Mouse (Mus musculus) MEL (cell line): ENCODE measurements at regions not wholly inside any gene's neighbourhood (a gene's known extent, or its start where the extent isn't known, plus 50 kb on each side); places are given as distances from the start of the nearest gene placed in this dataset.
A peak's percentile ranks its signal among the peaks of the same experiment; 100 is the strongest.

ENCODE experiments used
- DNase-seq: peaks from one replicate; pipeline ENCODE4 v3.0.0; 2011; ENCODE audit warnings: low read depth, low spot score
- H3K27ac ChIP-seq: 2 replicates; pipeline ENCODE4 v1.5.1; 2012; ENCODE audit warnings: low read depth, mild to moderate bottlenecking, control low read depth, low read length, moderate library complexity; ENCODE audit not compliant: control insufficient read depth
- H3K27me3 ChIP-seq, 2 experiments: fragments of 150-350 bp in 1 of 2; sonication (generic) in 1 of 2; 2 replicates each; pipeline ENCODE4 v1.6.1; 2012; ENCODE audit warnings: low read length in 2 of 2, mild to moderate bottlenecking in 2 of 2, improper control_type of control experiment in 1 of 2, moderate library complexity in 1 of 2; ENCODE audit not compliant: insufficient read depth in 2 of 2, control insufficient read depth in 1 of 2
- H3K36me3 ChIP-seq, 2 experiments: 2 replicates each; pipeline ENCODE4 v1.6.1; 2012 to 2014; ENCODE audit warnings: low read length in 2 of 2, improper control_type of control experiment in 1 of 2, inconsistent platforms in 1 of 2, mild to moderate bottlenecking in 1 of 2; ENCODE audit not compliant: insufficient read depth in 2 of 2, control insufficient read depth in 1 of 2
- H3K4me1 ChIP-seq, 2 experiments: fragments of 150-350 bp in 1 of 2; sonication (generic) in 1 of 2; 2 replicates each; pipeline ENCODE4 v1.6.1; 2012; ENCODE audit warnings: low read length in 2 of 2, improper control_type of control experiment in 1 of 2, mild to moderate bottlenecking in 1 of 2; ENCODE audit not compliant: insufficient read depth in 2 of 2, control insufficient read depth in 1 of 2
- H3K4me3 ChIP-seq, 2 experiments: fragments of 150-350 bp in 1 of 2; sonication (generic) in 1 of 2; 2 replicates each; pipeline ENCODE4 v1.5.1; 2012; ENCODE audit warnings: low read depth in 2 of 2, low read length in 2 of 2, mild to moderate bottlenecking in 2 of 2, moderate library complexity in 2 of 2, control low read depth in 1 of 2, improper control_type of control experiment in 1 of 2; ENCODE audit not compliant: control insufficient read depth in 1 of 2, insufficient read depth in 1 of 2
- H3K79me2 ChIP-seq: 2 replicates; pipeline ENCODE4 v1.6.1; 2012; ENCODE audit warnings: mild to moderate bottlenecking, low read length, moderate library complexity; ENCODE audit not compliant: control insufficient read depth, poor library complexity, insufficient read depth
- H3K9ac ChIP-seq: 2 replicates; pipeline ENCODE4 v1.6.1; 2012; ENCODE audit warnings: low read depth, mild to moderate bottlenecking, control low read depth, low read length, moderate library complexity; ENCODE audit not compliant: control insufficient read depth, poor library complexity, severe bottlenecking
- H3K9me3 ChIP-seq: fragments of 150-350 bp; sonication (generic); replicated peaks from 2 replicates; pipeline ENCODE4 v1.6.1; 2012; ENCODE audit warnings: mild to moderate bottlenecking, low read length, improper control_type of control experiment, moderate library complexity; ENCODE audit not compliant: insufficient read depth
- BHLHE40 ChIP-seq: IDR thresholded peaks from 2 replicates; pipeline ENCODE4 v1.6.1; 2012; ENCODE audit warnings: low read depth, mild to moderate bottlenecking, inconsistent platforms, low read length, improper control_type of control experiment, borderline replicate concordance
- CHD1 ChIP-seq: IDR thresholded peaks from 2 replicates; pipeline ENCODE4 v1.6.1; 2012; ENCODE audit warnings: low read depth, mild to moderate bottlenecking, inconsistent platforms, low read length, improper control_type of control experiment
- CHD2 ChIP-seq: IDR thresholded peaks from 2 replicates; pipeline ENCODE4 v1.6.1; 2011; ENCODE audit warnings: low read length, improper control_type of control experiment
- CTCF ChIP-seq, 3 experiments: IDR thresholded peaks in 2 of 3; conservative IDR thresholded peaks in 1 of 3; 2 replicates each; pipeline ENCODE4 v1.5.1; 2011 to 2012; ENCODE audit warnings: low read length in 3 of 3, low read depth in 2 of 3, mild to moderate bottlenecking in 2 of 3, improper control_type of control experiment in 1 of 3, inconsistent platforms in 1 of 3, mixed read lengths in 1 of 3, moderate library complexity in 1 of 3; ENCODE audit not compliant: control insufficient read depth in 1 of 3, insufficient read depth in 1 of 3, poor library complexity in 1 of 3, severe bottlenecking in 1 of 3
- E2F4 ChIP-seq: IDR thresholded peaks from 2 replicates; pipeline ENCODE4 v1.6.1; 2011; ENCODE audit warnings: low read depth, low read length, improper control_type of control experiment, borderline replicate concordance
- ELF1 ChIP-seq: IDR thresholded peaks from 2 replicates; pipeline ENCODE4 v1.6.1; 2014; ENCODE audit warnings: low read depth, mild to moderate bottlenecking, inconsistent platforms, low read length, improper control_type of control experiment, moderate library complexity
- EP300 ChIP-seq, 2 experiments: IDR thresholded peaks; 2 replicates each; pipeline ENCODE4 v1.6.1; 2011; ENCODE audit warnings: improper control_type of control experiment in 2 of 2, low read length in 2 of 2, low read depth in 1 of 2, mild to moderate bottlenecking in 1 of 2
- ETS1 ChIP-seq: IDR thresholded peaks from 2 replicates; pipeline ENCODE4 v1.6.1; 2012; ENCODE audit warnings: low read depth, mild to moderate bottlenecking, inconsistent platforms, low read length, improper control_type of control experiment, moderate library complexity
- GABPA ChIP-seq: IDR thresholded peaks from 2 replicates; pipeline ENCODE4 v1.6.1; 2012; ENCODE audit warnings: low read depth, mild to moderate bottlenecking, inconsistent platforms, low read length, improper control_type of control experiment, moderate library complexity
- GATA1 ChIP-seq: IDR thresholded peaks from 2 replicates; pipeline ENCODE4 v1.6.1; 2011; ENCODE audit warnings: low read depth, low read length, improper control_type of control experiment
- HCFC1 ChIP-seq: IDR thresholded peaks from 2 replicates; pipeline ENCODE4 v1.6.1; 2012; ENCODE audit warnings: low read depth, mild to moderate bottlenecking, inconsistent platforms, low read length, improper control_type of control experiment, moderate library complexity
- JUND ChIP-seq: IDR thresholded peaks from 2 replicates; pipeline ENCODE4 v1.6.1; 2011; ENCODE audit warnings: low read depth, mild to moderate bottlenecking, improper control_type of control experiment, low read length
- KAT2A ChIP-seq: conservative IDR thresholded peaks from 2 replicates; pipeline ENCODE4 v1.6.1; 2012; ENCODE audit warnings: low read depth, low read length, improper control_type of control experiment, inconsistent platforms
- MAFK ChIP-seq: IDR thresholded peaks from 2 replicates; pipeline ENCODE4 v1.6.1; 2011; ENCODE audit warnings: low read depth, mild to moderate bottlenecking, low read length, improper control_type of control experiment, borderline replicate concordance
- MAX ChIP-seq: IDR thresholded peaks from 2 replicates; pipeline ENCODE4 v1.6.1; 2011; ENCODE audit warnings: low read length, improper control_type of control experiment
- MAZ ChIP-seq: IDR thresholded peaks from 2 replicates; pipeline ENCODE4 v1.6.1; 2012; ENCODE audit warnings: low read depth, mild to moderate bottlenecking, inconsistent platforms, low read length, improper control_type of control experiment
- MEF2A ChIP-seq: IDR thresholded peaks from 2 replicates; pipeline ENCODE4 v1.6.1; 2014; ENCODE audit warnings: low read depth, mild to moderate bottlenecking, inconsistent platforms, low read length, improper control_type of control experiment; ENCODE audit not compliant: poor library complexity, insufficient replicate concordance, severe bottlenecking; ENCODE audit errors: extremely low read depth
- MYB ChIP-seq: IDR thresholded peaks from 2 replicates; pipeline ENCODE4 v1.6.1; 2011; ENCODE audit warnings: mild to moderate bottlenecking, low read depth, low read length, improper control_type of control experiment
- MYC ChIP-seq: IDR thresholded peaks from 2 replicates; pipeline ENCODE4 v1.6.1; 2011; ENCODE audit warnings: low read depth, mild to moderate bottlenecking, low read length, improper control_type of control experiment, moderate library complexity
- NELFE ChIP-seq: IDR thresholded peaks from 2 replicates; pipeline ENCODE4 v1.6.1; 2011; ENCODE audit warnings: low read depth, low read length, improper control_type of control experiment
- NRF1 ChIP-seq: IDR thresholded peaks from 2 replicates; pipeline ENCODE4 v1.6.1; 2014; ENCODE audit warnings: low read depth, mild to moderate bottlenecking, inconsistent platforms, low read length, improper control_type of control experiment, moderate library complexity; ENCODE audit not compliant: poor library complexity, insufficient read depth, severe bottlenecking
- POLR2A ChIP-seq, 2 experiments: IDR thresholded peaks; 2 replicates each; pipeline ENCODE4 v1.6.1; 2011 to 2012; ENCODE audit warnings: low read length in 2 of 2, mild to moderate bottlenecking in 2 of 2, control low read depth in 1 of 2, improper control_type of control experiment in 1 of 2, low read depth in 1 of 2, moderate library complexity in 1 of 2; ENCODE audit not compliant: control insufficient read depth in 1 of 2, insufficient read depth in 1 of 2, poor library complexity in 1 of 2
- POLR2AphosphoS2 ChIP-seq: IDR thresholded peaks from 2 replicates; pipeline ENCODE4 v1.6.1; 2011; ENCODE audit warnings: low read length, improper control_type of control experiment
- POLR2AphosphoS5 ChIP-seq: IDR thresholded peaks from 2 replicates; pipeline ENCODE4 v1.6.1; 2012; ENCODE audit warnings: low read depth, borderline replicate concordance, mild to moderate bottlenecking, inconsistent platforms, low read length, moderate library complexity, mixed read lengths
- RAD21 ChIP-seq: IDR thresholded peaks from 2 replicates; pipeline ENCODE4 v1.6.1; 2011; ENCODE audit warnings: mild to moderate bottlenecking, low read depth, low read length, improper control_type of control experiment
- RCOR1 ChIP-seq: IDR thresholded peaks from 2 replicates; pipeline ENCODE4 v1.6.1; 2012; ENCODE audit warnings: low read depth, mild to moderate bottlenecking, inconsistent platforms, low read length, improper control_type of control experiment
- SIN3A ChIP-seq: IDR thresholded peaks from 2 replicates; pipeline ENCODE4 v1.6.1; 2012; ENCODE audit warnings: low read length, improper control_type of control experiment, inconsistent platforms
- SMC3 ChIP-seq: IDR thresholded peaks from 2 replicates; pipeline ENCODE4 v1.6.1; 2011; ENCODE audit warnings: low read depth, low read length, improper control_type of control experiment
- TAL1 ChIP-seq: IDR thresholded peaks from 2 replicates; pipeline ENCODE4 v1.6.1; 2012; ENCODE audit warnings: mild to moderate bottlenecking, inconsistent platforms, low read length, moderate library complexity, mixed read lengths
- TBP ChIP-seq: IDR thresholded peaks from 2 replicates; pipeline ENCODE4 v1.8.0; 2011; ENCODE audit warnings: low read depth, low read length, improper control_type of control experiment
- TCF12 ChIP-seq: IDR thresholded peaks from 2 replicates; pipeline ENCODE4 v1.6.1; 2014; ENCODE audit warnings: low read depth, mild to moderate bottlenecking, inconsistent platforms, low read length, improper control_type of control experiment, moderate library complexity
- UBTF ChIP-seq: IDR thresholded peaks from 2 replicates; pipeline ENCODE4 v1.6.1; 2012; ENCODE audit warnings: low read depth, mild to moderate bottlenecking, inconsistent platforms, low read length, improper control_type of control experiment, moderate library complexity, borderline replicate concordance; ENCODE audit not compliant: insufficient read depth
- USF1 ChIP-seq: IDR thresholded peaks from 2 replicates; pipeline ENCODE4 v1.6.1; 2014; ENCODE audit warnings: low read depth, mild to moderate bottlenecking, inconsistent platforms, low read length, improper control_type of control experiment, moderate library complexity
- USF2 ChIP-seq, 2 experiments: IDR thresholded peaks; 2 replicates each; pipeline ENCODE4 v1.6.1; 2011 to 2012; ENCODE audit warnings: improper control_type of control experiment in 2 of 2, low read length in 2 of 2, borderline replicate concordance in 1 of 2, inconsistent platforms in 1 of 2, low read depth in 1 of 2, mild to moderate bottlenecking in 1 of 2; ENCODE audit not compliant: insufficient read depth in 1 of 2
- ZC3H11A ChIP-seq: IDR thresholded peaks from 2 replicates; pipeline ENCODE4 v1.6.1; 2012; ENCODE audit warnings: low read depth, mild to moderate bottlenecking, inconsistent platforms, low read length, improper control_type of control experiment
- ZKSCAN1 ChIP-seq: IDR thresholded peaks from 2 replicates; pipeline ENCODE4 v1.6.1; 2012; ENCODE audit warnings: low read depth, mild to moderate bottlenecking, inconsistent platforms, low read length, improper control_type of control experiment, moderate library complexity
- ZMIZ1 ChIP-seq: IDR thresholded peaks from 2 replicates; pipeline ENCODE4 v1.6.1; 2012; ENCODE audit warnings: low read depth, mild to moderate bottlenecking, inconsistent platforms, low read length, improper control_type of control experiment, moderate library complexity
- ZNF384 ChIP-seq: IDR thresholded peaks from 2 replicates; pipeline ENCODE4 v1.6.1; 2012; ENCODE audit warnings: low read depth, mild to moderate bottlenecking, inconsistent platforms, low read length, improper control_type of control experiment

- H3K27ac ChIP-seq: peak overlapping the region; percentile 69
- H3K9ac ChIP-seq: peak overlapping the region; percentile 65
- H3K4me1 ChIP-seq: peaks cover 3 to 19% of the 10 kb centered on the region in 2 experiments
- H3K79me2 ChIP-seq: no peaks in the 10 kb centered on the region; the same call in 1 of the 2 replicates
- H3K36me3 ChIP-seq: peaks cover 0 to 16% of the 10 kb centered on the region in 2 experiments; a peak in 2 of 4 replicates
- H3K27me3 ChIP-seq: no peaks in the 10 kb centered on the region
- H3K4me3 ChIP-seq: peak overlapping the region; percentile 51 to 58
- no peaks in the 10 kb centered on the region for H3K9me3 ChIP-seq
- DNase-seq: peak; percentile 90
- no peak for TF ChIP-seq CTCF (IDR thresholded peaks at IDR 0.05 in 2 of 3, conservative IDR thresholded peaks at IDR 0.05 in 1 of 3; ENCODE audit: control insufficient read depth in 1 of 3, insufficient read depth in 1 of 3, low read depth in 2 of 3, low read length in 3 of 3, poor library complexity in 1 of 3, severe bottlenecking in 1 of 3)
- no peak for TF ChIP-seq BHLHE40
- TF ChIP-seq RAD21: no peak
- TF ChIP-seq MAX: no peak
- no peak for TF ChIP-seq SIN3A
- TF ChIP-seq ELF1: no peak
- no peak for TF ChIP-seq ZMIZ1
- no peak for TF ChIP-seq GABPA
- 0 out of 2 replicates have a peak, but pooled peaks have one; percentile 25 for TF ChIP-seq ETS1
- no peak for TF ChIP-seq USF1
- TF ChIP-seq ZC3H11A: no peak
- no peak for TF ChIP-seq POLR2AphosphoS5
- TF ChIP-seq POLR2A (IDR thresholded peaks at IDR 0.05; ENCODE audit: control insufficient read depth in 1 of 2, insufficient read depth in 1 of 2, low read depth in 1 of 2, low read length in 2 of 2, poor library complexity in 1 of 2): peak in 1 of 2 experiments; percentile 35; a peak in 1 of 4 replicates
- TF ChIP-seq GATA1: 0 out of 2 replicates have a peak, but pooled peaks have one; percentile 18
- no peak for TF ChIP-seq E2F4
- no peak for TF ChIP-seq CHD1
- TF ChIP-seq TAL1: no peak
- no peak for TF ChIP-seq NRF1
- TF ChIP-seq NELFE: peak; percentile 24
- no peak for TF ChIP-seq MEF2A
- TF ChIP-seq ZNF384: no peak
- 0 out of 2 replicates have a peak, but pooled peaks have one; percentile 38 for TF ChIP-seq HCFC1
- TF ChIP-seq MAZ: no peak
- TF ChIP-seq MYB: no peak
- TF ChIP-seq RCOR1: no peak
- no peak for TF ChIP-seq USF2 (IDR thresholded peaks at IDR 0.05; ENCODE audit: borderline replicate concordance in 1 of 2, insufficient read depth in 1 of 2, low read depth in 1 of 2, low read length in 2 of 2)
- no peak for TF ChIP-seq SMC3
- TF ChIP-seq UBTF: no peak
- TF ChIP-seq EP300 (IDR thresholded peaks at IDR 0.05; ENCODE audit: low read depth in 1 of 2, low read length in 2 of 2): no peak
- 0 out of 2 replicates have a peak, but pooled peaks have one; percentile 29 for TF ChIP-seq TCF12
- no peak for TF ChIP-seq CHD2
- no peak for TF ChIP-seq JUND
- TF ChIP-seq MYC: 0 out of 2 replicates have a peak, but pooled peaks have one; percentile 49
- no peak for TF ChIP-seq ZKSCAN1
- TF ChIP-seq MAFK: no peak
- no peak for TF ChIP-seq TBP
- TF ChIP-seq KAT2A: no peak
- TF ChIP-seq POLR2AphosphoS2: no peak
Measured at GRCm38 (mm10) chrX:11689989-11690405, 362.4 kb downstream of the H2al1j start.
